In the genomic region with DNA sequence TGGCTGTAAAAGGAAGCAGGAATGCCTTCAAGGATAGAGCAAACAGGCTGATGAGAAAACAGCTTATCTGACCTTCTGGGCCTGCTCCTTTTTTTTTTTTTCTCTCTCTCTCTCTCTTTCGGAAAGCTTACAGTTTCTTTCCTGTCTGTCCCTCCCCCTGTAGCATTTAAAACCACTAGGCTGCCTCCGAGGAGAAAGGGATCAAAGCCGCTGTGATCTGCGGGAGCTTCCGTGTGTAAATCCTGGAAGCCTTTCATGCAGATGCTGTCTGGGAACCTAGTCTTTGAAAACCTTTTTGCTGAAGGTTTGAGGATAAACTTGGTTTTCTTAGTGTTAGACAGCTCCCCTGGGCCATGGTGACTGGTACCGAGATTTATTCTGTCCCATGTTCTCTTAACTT, we compare ENCODE assay signal across 18 mouse cellular contexts. TPM values are rescaled to one million over a fixed set of nuclear protein-coding genes. Genes with fewer than 3 reads are reported as not detected.
A peak's percentile ranks its signal among the peaks of the same experiment; 100 is the strongest.
DNase-seq lines count a peak whose midpoint lies in the region; ATAC-seq and TF ChIP-seq lines count a peak whose summit lies in the region.
"Had no signal": no experiment of that assay in that cellular context is flagged by ENCODE, and none has a peak within 500 bp of the region (broad histone marks: within the 10 kb centered on the region; RNA-seq: fewer than 3 reads in every experiment).

No protein-coding gene starts in this region.

- peak overlapping the region; percentile 28 for H3K4me2 ChIP-seq in heart, embryonic 13.5 days
- H3K4me2 ChIP-seq in heart, embryonic 11.5 days = no peak overlapping the region
- H3K4me2 ChIP-seq in midbrain, embryonic 16.5 days (ENCODE audit: low read length) = peak overlapping the region; percentile 20; the same call in 1 of the 2 replicates
- H3K4me2 ChIP-seq in stomach, postnatal 0 days (replicated peaks; ENCODE audit: low read depth) = no peak overlapping the region
- H3K4me2 ChIP-seq: embryonic facial prominence, embryonic 15.5 days; kidney, embryonic 15.5 days; liver, embryonic 15.5 days; neural tube, embryonic 12.5 days had no signal

- H3K4me1 ChIP-seq in heart, embryonic 13.5 days = no peaks in the 10 kb centered on the region
- H3K4me1 ChIP-seq in heart, embryonic 11.5 days (ENCODE audit: control insufficient read depth, insufficient read depth, low read length) = no peaks in the 10 kb centered on the region
- no peaks in the 10 kb centered on the region for H3K4me1 ChIP-seq in limb, embryonic 10.5 days
- no peaks in the 10 kb centered on the region for H3K4me1 ChIP-seq in midbrain, embryonic 16.5 days (ENCODE audit: control insufficient read depth, insufficient read depth, low read length)
- no peaks in the 10 kb centered on the region for H3K4me1 ChIP-seq in stomach, postnatal 0 days (replicated peaks; ENCODE audit: control insufficient read depth, insufficient read depth)
- H3K4me1 ChIP-seq: embryonic facial prominence, embryonic 15.5 days; kidney, embryonic 15.5 days; liver, embryonic 15.5 days; neural tube, embryonic 12.5 days had no signal

- 11% methylated on average over 6 of the region's 6 CpGs for WGBS in heart, embryonic 13.5 days
- WGBS in heart, embryonic 11.5 days (ENCODE audit: insufficient replicate concordance) = 14% methylated on average over 6 of the region's 6 CpGs
- 17% methylated on average over 6 of the region's 6 CpGs for WGBS in limb, embryonic 10.5 days
- WGBS in midbrain, embryonic 16.5 days = 15% methylated on average over 6 of the region's 6 CpGs
- 25% methylated on average over 6 of the region's 6 CpGs for WGBS in stomach, postnatal 0 days

- TF ChIP-seq EP300 in stomach, postnatal 0 days (optimal IDR thresholded peaks at IDR 0.05) = no peak

- TF ChIP-seq CTCF in stomach, postnatal 0 days (IDR thresholded peaks at IDR 0.05; ENCODE audit: low read depth) = no peak

- no peaks in the 10 kb centered on the region for H3K9me3 ChIP-seq in heart, embryonic 13.5 days
- no peaks in the 10 kb centered on the region for H3K9me3 ChIP-seq in heart, embryonic 11.5 days (replicated peaks; ENCODE audit: control insufficient read depth, low read length)
- no peaks in the 10 kb centered on the region for H3K9me3 ChIP-seq in limb, embryonic 10.5 days (replicated peaks)
- H3K9me3 ChIP-seq in midbrain, embryonic 16.5 days (replicated peaks; ENCODE audit: control insufficient read depth, low read length, poor library complexity, severe bottlenecking) = no peaks in the 10 kb centered on the region
- H3K9me3 ChIP-seq in stomach, postnatal 0 days (ENCODE audit: control insufficient read depth, low read length) = no peaks in the 10 kb centered on the region
- H3K9me3 ChIP-seq: embryonic facial prominence, embryonic 15.5 days; kidney, embryonic 15.5 days; liver, embryonic 15.5 days; neural tube, embryonic 12.5 days had no signal

- no peak overlapping the region for H3K27ac ChIP-seq in heart, embryonic 13.5 days (replicated peaks)
- no peak overlapping the region for H3K27ac ChIP-seq in heart, embryonic 11.5 days (ENCODE audit: low read depth, low read length)
- 0 out of 2 replicates have a peak overlapping the region, but pooled peaks have one; percentile 46 for H3K27ac ChIP-seq in limb, embryonic 10.5 days
- H3K27ac ChIP-seq in midbrain, embryonic 16.5 days (ENCODE audit: low read length) = 0 out of 2 replicates have a peak overlapping the region, but pooled peaks have one; percentile 10
- no peak overlapping the region for H3K27ac ChIP-seq in stomach, postnatal 0 days (replicated peaks)
- H3K27ac ChIP-seq: embryonic facial prominence, embryonic 15.5 days; hindbrain, postnatal 0 days; kidney, embryonic 15.5 days; liver, embryonic 15.5 days; neural tube, embryonic 12.5 days had no signal

- no peaks in the 10 kb centered on the region for H3K36me3 ChIP-seq in heart, embryonic 13.5 days
- no peaks in the 10 kb centered on the region for H3K36me3 ChIP-seq in heart, embryonic 11.5 days (ENCODE audit: control insufficient read depth, insufficient read depth, low read length)
- no peaks in the 10 kb centered on the region for H3K36me3 ChIP-seq in limb, embryonic 10.5 days
- no peaks in the 10 kb centered on the region for H3K36me3 ChIP-seq in midbrain, embryonic 16.5 days (ENCODE audit: control insufficient read depth, insufficient read depth, low read length)
- H3K36me3 ChIP-seq in stomach, postnatal 0 days (ENCODE audit: control insufficient read depth, insufficient read depth, low read length) = no peaks in the 10 kb centered on the region
- H3K36me3 ChIP-seq: embryonic facial prominence, embryonic 15.5 days; kidney, embryonic 15.5 days; liver, embryonic 15.5 days; neural tube, embryonic 12.5 days had no signal

- no peaks in the 10 kb centered on the region for H3K27me3 ChIP-seq in heart, embryonic 13.5 days (replicated peaks)
- H3K27me3 ChIP-seq in heart, embryonic 11.5 days (ENCODE audit: control insufficient read depth, insufficient read depth, low read length) = no peaks in the 10 kb centered on the region
- no peaks in the 10 kb centered on the region for H3K27me3 ChIP-seq in limb, embryonic 10.5 days (ENCODE audit: low read depth, poor library complexity, severe bottlenecking)
- H3K27me3 ChIP-seq in midbrain, embryonic 16.5 days (ENCODE audit: control insufficient read depth, insufficient read depth, low read depth, low read length) = no peaks in the 10 kb centered on the region
- H3K27me3 ChIP-seq in stomach, postnatal 0 days (ENCODE audit: control insufficient read depth, insufficient read depth, low read length) = no peaks in the 10 kb centered on the region
- H3K27me3 ChIP-seq: embryonic facial prominence, embryonic 15.5 days; kidney, embryonic 15.5 days; liver, embryonic 15.5 days; neural tube, embryonic 12.5 days had no signal

- no peak overlapping the region for H3K9ac ChIP-seq in heart, embryonic 13.5 days
- H3K9ac ChIP-seq in heart, embryonic 11.5 days (ENCODE audit: low read depth, low read length) = no peak overlapping the region
- H3K9ac ChIP-seq in midbrain, embryonic 16.5 days (ENCODE audit: low read depth, low read length) = no peak overlapping the region
- H3K9ac ChIP-seq in stomach, postnatal 0 days (ENCODE audit: low read length) = no peak overlapping the region
- H3K9ac ChIP-seq: embryonic facial prominence, embryonic 15.5 days; kidney, embryonic 15.5 days; liver, embryonic 15.5 days; neural tube, embryonic 12.5 days had no signal

- peak; percentile 22 for DNase-seq in embryo, embryonic 10 days (ENCODE audit: low spot score)
- DNase-seq in limb, embryonic 10.5 days (ENCODE audit: low spot score) = no peak
- DNase-seq in frontal cortex, postnatal 25 days (ENCODE audit: low spot score in 2 of 2) = no peak
- DNase-seq in stomach, postnatal 0 days (ENCODE audit: low spot score) = no peak
- DNase-seq: cerebellum, adult 2 months; cerebellum, postnatal 36 days; gastrocnemius, postnatal 25 days; kidney, postnatal 4 days; thymus, postnatal 25 days had no signal

- no peak for ATAC-seq in heart, embryonic 13.5 days (ENCODE audit: extremely low read depth, insufficient number of reproducible peaks, low FRiP score, low TSS enrichment)
- no peak for ATAC-seq in heart, embryonic 11.5 days (replicated peaks; ENCODE audit: insufficient number of reproducible peaks, low FRiP score, low TSS enrichment)
- ATAC-seq in midbrain, embryonic 16.5 days = peak; percentile 54; the same call in 1 of the 2 replicates
- no peak for ATAC-seq in stomach, postnatal 0 days (ENCODE audit: low FRiP score, low TSS enrichment)
- ATAC-seq: hindbrain, postnatal 0 days; intestine, postnatal 0 days had no signal

- H3K4me3 ChIP-seq in heart, embryonic 13.5 days = no peak overlapping the region
- H3K4me3 ChIP-seq in heart, embryonic 11.5 days (ENCODE audit: low read depth, low read length) = no peak overlapping the region
- no peak overlapping the region for H3K4me3 ChIP-seq in limb, embryonic 10.5 days
- H3K4me3 ChIP-seq in midbrain, embryonic 16.5 days (ENCODE audit: low read depth, low read length) = no peak overlapping the region
- H3K4me3 ChIP-seq in stomach, postnatal 0 days (ENCODE audit: low read depth, low read length) = no peak overlapping the region
- H3K4me3 ChIP-seq: embryonic facial prominence, embryonic 15.5 days; kidney, embryonic 15.5 days; liver, embryonic 15.5 days; neural tube, embryonic 12.5 days had no signal

RNA-seq across cellular contexts. Expression of a gene that starts 30.8 kb away (rescaled TPM):
- polyA plus RNA-seq in heart, embryonic 13.5 days (2015; fragmentation: Nextera tagmentation; extraction: Ambion mirVana) = 6.1 and 6.4 TPM in 2 replicates
- 7.5 and 7.7 TPM in 2 replicates for polyA plus RNA-seq in heart, embryonic 11.5 days (2014; fragmentation: Nextera tagmentation; extraction: Ambion mirVana)
- 9.2 and 11.7 TPM in 2 replicates for polyA plus RNA-seq in limb, embryonic 10.5 days (2016; fragmentation: Nextera tagmentation; extraction: Ambion mirVana)
- polyA plus RNA-seq in midbrain, embryonic 16.5 days (2015; fragmentation: Nextera tagmentation; extraction: Ambion mirVana) = 70.0 and 74.3 TPM in 2 replicates
- polyA plus RNA-seq in stomach, postnatal 0 days (2015; fragmentation: Nextera tagmentation; extraction: Ambion mirVana) = 9.3 and 11.1 TPM in 2 replicates

Comparison
In these comparisons a context has a peak if more than half of its experiments do, and no peak if none do; other contexts are left out.
1. H3K4me2 ChIP-seq: peak in heart, embryonic 13.5 days (single experiment) and midbrain, embryonic 16.5 days (single experiment); none in heart, embryonic 11.5 days (single experiment) and stomach, postnatal 0 days (single experiment).
2. H3K27ac ChIP-seq: peak in limb, embryonic 10.5 days (single experiment) and midbrain, embryonic 16.5 days (single experiment); none in heart, embryonic 13.5 days (single experiment), heart, embryonic 11.5 days (single experiment) and stomach, postnatal 0 days (single experiment).